Mouse (Mus musculus): ENCODE measurements at regions not wholly inside any gene's neighbourhood (a gene's known extent, or its start where the extent isn't known, plus 50 kb on each side); places are given as distances from the start of the nearest gene placed in this dataset.

DNA sequence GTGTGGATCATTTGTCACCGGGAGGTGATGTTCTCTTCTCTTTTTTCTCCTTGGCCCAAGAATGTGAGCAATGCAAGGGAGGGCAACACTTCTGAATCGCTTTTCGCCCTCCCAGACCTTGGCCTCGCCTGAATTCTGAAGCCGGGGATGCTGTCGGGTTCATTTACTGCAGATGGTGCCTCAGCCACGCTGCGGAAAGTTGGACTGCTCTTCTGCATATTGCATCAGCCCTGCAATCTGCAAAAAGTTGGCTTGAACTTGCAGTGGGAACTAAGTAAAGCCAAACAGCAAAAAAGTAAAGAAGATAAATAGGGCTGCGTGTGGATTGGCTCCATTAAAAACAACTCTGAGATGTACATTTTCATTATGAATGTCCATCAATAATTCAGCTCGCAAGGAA is 55.9 kb upstream of the Dok5 start:
- 66% methylated on average over 10 of the region's 10 CpGs for WGBS
- no peak overlapping the region for H3K4me2 ChIP-seq (replicated peaks; ENCODE audit: low read depth, low read length)
- H3K36me3 ChIP-seq (ENCODE audit: insufficient read depth, low read length) = no peaks in the 10 kb centered on the region
- no peak overlapping the region for H3K27ac ChIP-seq (ENCODE audit: low read length)
- no peak for ATAC-seq (ENCODE audit: low FRiP score, low TSS enrichment)
- H3K4me1 ChIP-seq (ENCODE audit: insufficient read depth, low read length) = no peaks in the 10 kb centered on the region
- no peak overlapping the region for H3K9ac ChIP-seq (replicated peaks; ENCODE audit: low read length)
- peaks cover 6% of the 10 kb centered on the region; the same call in 1 of the 2 replicates for H3K9me3 ChIP-seq (ENCODE audit: low read length)
- no peaks in the 10 kb centered on the region for H3K27me3 ChIP-seq (ENCODE audit: insufficient read depth, low read length)
- H3K4me3 ChIP-seq (ENCODE audit: low read length) = no peak overlapping the region

DNA sequence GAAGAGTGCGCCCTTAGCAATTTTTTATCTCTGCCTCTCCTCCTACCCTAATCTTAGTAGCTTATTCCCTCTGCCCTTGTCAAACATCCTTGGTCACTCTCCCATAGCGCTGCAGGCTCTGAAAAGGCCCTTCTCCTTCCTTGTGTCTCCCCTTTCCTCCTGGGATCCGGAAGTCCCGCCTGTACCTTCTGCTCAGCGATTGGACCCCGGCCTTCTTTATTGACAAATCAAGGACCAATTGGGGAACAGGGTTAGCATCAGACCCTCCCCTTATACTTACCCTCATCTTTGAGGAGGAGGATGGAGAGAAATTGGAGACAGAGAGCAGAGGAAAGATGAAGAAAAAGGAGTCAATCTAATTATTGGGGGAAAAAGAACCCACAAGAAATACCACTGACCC is 57.9 kb upstream of the Dok5 start:
- no peaks in the 10 kb centered on the region for H3K27me3 ChIP-seq (ENCODE audit: insufficient read depth, low read length)
- H3K9me3 ChIP-seq (ENCODE audit: low read length) = peaks cover 6% of the 10 kb centered on the region; the same call in 1 of the 2 replicates
- no peak overlapping the region for H3K4me2 ChIP-seq (replicated peaks; ENCODE audit: low read depth, low read length)
- no peak for ATAC-seq (ENCODE audit: low FRiP score, low TSS enrichment)
- no peak overlapping the region for H3K27ac ChIP-seq (ENCODE audit: low read length)
- H3K4me1 ChIP-seq (ENCODE audit: insufficient read depth, low read length) = no peaks in the 10 kb centered on the region
- 88% methylated on average over 6 of the region's 6 CpGs for WGBS
- no peak overlapping the region for H3K4me3 ChIP-seq (ENCODE audit: low read length)
- no peaks in the 10 kb centered on the region for H3K36me3 ChIP-seq (ENCODE audit: insufficient read depth, low read length)
- no peak overlapping the region for H3K9ac ChIP-seq (replicated peaks; ENCODE audit: low read length)

DNA sequence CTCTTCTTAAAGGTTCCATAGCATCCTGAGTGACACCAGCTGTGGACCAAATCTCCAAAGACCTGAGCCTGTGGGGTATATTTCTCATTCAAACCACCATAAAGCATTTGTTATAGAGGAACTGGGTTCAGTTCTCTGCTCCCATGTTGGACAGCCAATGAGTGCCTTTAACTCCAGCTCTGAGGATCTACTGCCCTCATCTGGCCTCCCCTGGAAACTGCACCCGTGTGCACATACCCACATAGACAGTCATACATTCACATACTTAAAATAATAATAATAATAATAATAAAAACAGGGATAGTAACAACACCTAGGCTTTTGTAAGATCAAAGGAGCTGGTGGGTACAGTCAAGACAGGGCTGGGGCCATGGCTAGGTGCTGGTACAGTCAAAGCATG is 58.8 kb upstream of the Dok5 start:
- H3K4me2 ChIP-seq (replicated peaks; ENCODE audit: low read depth, low read length) = no peak overlapping the region
- peaks cover 6% of the 10 kb centered on the region; the same call in 1 of the 2 replicates for H3K9me3 ChIP-seq (ENCODE audit: low read length)
- H3K4me3 ChIP-seq (ENCODE audit: low read length) = no peak overlapping the region
- H3K27me3 ChIP-seq (ENCODE audit: insufficient read depth, low read length) = no peaks in the 10 kb centered on the region
- H3K4me1 ChIP-seq (ENCODE audit: insufficient read depth, low read length) = no peaks in the 10 kb centered on the region
- no peak overlapping the region for H3K9ac ChIP-seq (replicated peaks; ENCODE audit: low read length)
- no peaks in the 10 kb centered on the region for H3K36me3 ChIP-seq (ENCODE audit: insufficient read depth, low read length)
- WGBS = 81% methylated on average over 1 of the region's 1 CpGs
- no peak overlapping the region for H3K27ac ChIP-seq (ENCODE audit: low read length)
- no peak for ATAC-seq (ENCODE audit: low FRiP score, low TSS enrichment)

DNA sequence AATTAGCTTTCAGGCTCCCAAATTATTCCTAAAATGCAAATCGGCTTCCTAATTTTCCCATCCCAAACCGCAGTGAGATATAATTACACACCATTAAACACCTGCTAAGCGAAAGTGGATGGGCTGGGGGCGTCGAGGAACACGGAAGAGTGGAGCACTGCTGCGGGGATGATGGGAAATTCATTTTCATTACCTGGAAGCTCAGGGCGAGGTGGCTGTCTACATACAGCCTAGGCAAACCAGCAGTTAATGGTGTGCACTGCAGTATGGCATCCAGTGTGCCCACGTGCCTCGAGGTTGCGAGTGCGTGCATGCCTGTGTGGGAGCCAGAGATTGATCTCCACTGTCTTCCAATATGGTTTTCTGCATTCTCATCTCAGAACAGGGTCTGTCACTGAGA is 62.6 kb upstream of the Dok5 start:
- Histone ChIP-seq H3K27ac (ENCODE audit: low read length) (no peak overlapping the region), H3K4me1 (ENCODE audit: insufficient read depth, low read length) (no peaks in the 10 kb centered on the region), H3K4me2 (replicated peaks; ENCODE audit: low read depth, low read length) (no peak overlapping the region), H3K9ac (replicated peaks; ENCODE audit: low read length) (no peak overlapping the region), H3K9me3 (ENCODE audit: low read length) (no peaks in the 10 kb centered on the region), H3K4me3 (ENCODE audit: low read length) (no peak overlapping the region), H3K27me3 (ENCODE audit: insufficient read depth, low read length) (no peaks in the 10 kb centered on the region), H3K36me3 (ENCODE audit: insufficient read depth, low read length) (no peaks in the 10 kb centered on the region)
- 87% methylated on average over 12 of the region's 12 CpGs for WGBS
- ATAC-seq (ENCODE audit: low FRiP score, low TSS enrichment) = no peak

DNA sequence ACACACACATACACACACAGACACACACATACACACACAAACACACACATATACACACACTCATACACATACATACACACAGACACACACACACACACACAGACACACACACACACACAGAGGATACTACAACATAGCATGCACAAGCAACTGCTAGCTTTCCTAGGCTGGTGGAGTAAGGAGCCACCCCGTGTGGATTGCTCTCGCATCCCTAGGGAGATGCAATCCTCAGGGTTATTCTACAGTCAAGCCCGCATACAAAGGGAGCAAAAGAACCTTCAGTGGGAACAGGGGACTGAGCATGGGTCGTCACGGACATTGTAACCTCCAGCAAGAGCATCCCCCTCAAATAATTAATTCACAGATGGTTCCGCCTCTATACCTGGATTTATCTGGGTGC is 63.1 kb upstream of the Dok5 start:
- H3K9me3 ChIP-seq (ENCODE audit: low read length) = no peaks in the 10 kb centered on the region
- no peak overlapping the region for H3K4me2 ChIP-seq (replicated peaks; ENCODE audit: low read depth, low read length)
- no peak overlapping the region for H3K9ac ChIP-seq (replicated peaks; ENCODE audit: low read length)
- H3K4me3 ChIP-seq (ENCODE audit: low read length) = no peak overlapping the region
- ATAC-seq (ENCODE audit: low FRiP score, low TSS enrichment) = no peak
- H3K27me3 ChIP-seq (ENCODE audit: insufficient read depth, low read length) = no peaks in the 10 kb centered on the region
- H3K27ac ChIP-seq (ENCODE audit: low read length) = no peak overlapping the region
- 73% methylated on average over 6 of the region's 6 CpGs for WGBS
- no peaks in the 10 kb centered on the region for H3K36me3 ChIP-seq (ENCODE audit: insufficient read depth, low read length)
- no peaks in the 10 kb centered on the region for H3K4me1 ChIP-seq (ENCODE audit: insufficient read depth, low read length)

DNA sequence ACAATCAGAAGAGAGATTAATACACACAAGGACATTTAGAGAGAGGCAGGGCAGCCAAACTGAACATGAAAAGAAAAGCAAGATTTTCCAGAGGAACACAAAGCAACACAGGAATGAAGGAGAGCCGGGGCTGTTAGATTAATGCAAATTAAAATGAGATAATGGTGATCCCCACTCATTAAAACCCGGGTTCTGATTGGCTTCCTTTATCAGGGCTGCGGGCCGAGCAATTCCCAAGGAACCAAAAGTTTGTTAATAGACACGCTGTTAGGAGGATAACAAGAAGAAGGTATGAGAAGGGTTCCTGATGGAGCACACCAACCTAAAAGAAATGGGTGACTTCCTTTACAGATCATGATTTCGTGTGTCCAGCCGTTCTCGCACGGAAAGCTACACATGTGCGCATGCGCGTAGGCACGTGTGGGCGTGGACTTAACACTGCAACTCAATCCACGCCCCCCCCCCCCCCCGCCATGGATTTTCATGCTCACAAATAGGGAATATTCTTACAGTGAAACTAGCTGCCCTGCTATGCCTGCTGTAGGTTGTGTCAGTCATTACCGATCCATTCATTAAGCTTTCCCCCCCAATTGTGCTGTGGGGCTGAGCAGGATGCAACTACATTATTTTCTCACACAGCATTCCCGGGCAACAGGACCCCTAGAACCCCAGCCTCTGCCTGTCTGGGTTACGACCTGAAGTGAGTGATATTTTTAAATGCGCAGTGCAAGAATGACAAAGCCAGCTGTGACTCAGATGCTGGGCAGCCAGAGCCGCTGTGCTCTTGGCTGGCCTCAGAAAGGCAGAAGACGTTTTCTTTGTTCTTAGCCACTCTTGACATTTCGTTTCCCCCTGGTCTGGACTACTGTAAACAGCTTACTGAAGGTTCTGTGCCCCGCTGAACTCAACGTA is 60.5 kb upstream of the 4930470P17Rik start:
- 82% methylated on average over 25 of the region's 25 CpGs for WGBS
- no peaks in the 10 kb centered on the region for H3K36me3 ChIP-seq (ENCODE audit: insufficient read depth, low read length)
- no peak for ATAC-seq (ENCODE audit: low FRiP score, low TSS enrichment)
- H3K4me3 ChIP-seq (ENCODE audit: low read length) = no peak overlapping the region
- no peak overlapping the region for H3K4me2 ChIP-seq (replicated peaks; ENCODE audit: low read depth, low read length)
- no peak overlapping the region for H3K9ac ChIP-seq (replicated peaks; ENCODE audit: low read length)
- no peaks in the 10 kb centered on the region for H3K4me1 ChIP-seq (ENCODE audit: insufficient read depth, low read length)
- no peak overlapping the region for H3K27ac ChIP-seq (ENCODE audit: low read length)
- no peaks in the 10 kb centered on the region for H3K27me3 ChIP-seq (ENCODE audit: insufficient read depth, low read length)
- no peaks in the 10 kb centered on the region for H3K9me3 ChIP-seq (ENCODE audit: low read length)

DNA sequence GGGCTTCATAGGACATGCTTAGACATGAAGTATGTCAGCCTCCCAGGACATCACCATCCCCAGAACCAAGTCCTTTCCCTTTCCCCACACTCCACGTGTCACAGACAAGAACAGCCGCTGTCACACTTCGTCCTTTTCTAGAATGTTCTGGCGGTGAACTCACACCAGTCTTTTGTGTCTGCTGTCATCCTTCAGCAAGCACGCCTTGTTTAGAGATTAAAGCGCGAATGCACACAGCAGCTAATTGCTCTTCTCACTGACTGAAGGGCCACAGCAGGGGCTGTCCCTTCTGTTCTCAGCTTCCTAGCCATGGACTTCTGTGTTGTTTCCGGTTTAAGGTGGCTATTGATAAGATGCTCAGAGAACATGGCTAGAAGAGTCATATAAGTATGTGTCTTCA is 57.5 kb upstream of the 4930470P17Rik start:
- Histone ChIP-seq H3K27me3 (ENCODE audit: insufficient read depth, low read length) (no peaks in the 10 kb centered on the region), H3K9me3 (ENCODE audit: low read length) (no peaks in the 10 kb centered on the region), H3K27ac (ENCODE audit: low read length) (no peak overlapping the region), H3K36me3 (ENCODE audit: insufficient read depth, low read length) (no peaks in the 10 kb centered on the region), H3K4me3 (ENCODE audit: low read length) (no peak overlapping the region), H3K4me2 (replicated peaks; ENCODE audit: low read depth, low read length) (no peak overlapping the region), H3K9ac (replicated peaks; ENCODE audit: low read length) (no peak overlapping the region), H3K4me1 (ENCODE audit: insufficient read depth, low read length) (no peaks in the 10 kb centered on the region)
- 66% methylated on average over 8 of the region's 8 CpGs for WGBS
- ATAC-seq (ENCODE audit: low FRiP score, low TSS enrichment) = no peak

DNA sequence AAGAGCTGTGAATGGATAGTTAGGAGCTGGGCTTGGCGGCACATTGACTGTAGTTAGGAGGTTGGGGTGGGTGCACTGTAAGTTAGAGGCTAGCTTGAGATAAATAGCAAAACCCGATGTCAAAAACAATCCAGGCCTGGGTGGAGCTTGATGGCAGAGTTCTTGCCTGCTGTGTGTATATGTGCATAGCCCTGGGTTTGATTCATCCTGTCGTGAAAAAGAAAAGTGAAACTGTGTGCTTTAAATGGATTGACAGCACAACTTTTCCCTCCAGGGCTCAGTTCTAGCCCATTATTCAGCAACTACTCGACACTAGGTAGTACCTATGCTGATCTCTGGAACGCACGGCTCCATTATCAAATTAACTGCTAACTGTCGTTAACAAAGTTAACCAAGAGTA is 56.7 kb upstream of the 4930470P17Rik start:
- no peak for ATAC-seq (ENCODE audit: low FRiP score, low TSS enrichment)
- Histone ChIP-seq H3K9ac (replicated peaks; ENCODE audit: low read length) (no peak overlapping the region), H3K27me3 (ENCODE audit: insufficient read depth, low read length) (no peaks in the 10 kb centered on the region), H3K4me1 (ENCODE audit: insufficient read depth, low read length) (no peaks in the 10 kb centered on the region), H3K9me3 (ENCODE audit: low read length) (no peaks in the 10 kb centered on the region), H3K27ac (ENCODE audit: low read length) (no peak overlapping the region), H3K4me3 (ENCODE audit: low read length) (no peak overlapping the region), H3K36me3 (ENCODE audit: insufficient read depth, low read length) (no peaks in the 10 kb centered on the region), H3K4me2 (replicated peaks; ENCODE audit: low read depth, low read length) (no peak overlapping the region)
- 58% methylated on average over 7 of the region's 7 CpGs for WGBS

DNA sequence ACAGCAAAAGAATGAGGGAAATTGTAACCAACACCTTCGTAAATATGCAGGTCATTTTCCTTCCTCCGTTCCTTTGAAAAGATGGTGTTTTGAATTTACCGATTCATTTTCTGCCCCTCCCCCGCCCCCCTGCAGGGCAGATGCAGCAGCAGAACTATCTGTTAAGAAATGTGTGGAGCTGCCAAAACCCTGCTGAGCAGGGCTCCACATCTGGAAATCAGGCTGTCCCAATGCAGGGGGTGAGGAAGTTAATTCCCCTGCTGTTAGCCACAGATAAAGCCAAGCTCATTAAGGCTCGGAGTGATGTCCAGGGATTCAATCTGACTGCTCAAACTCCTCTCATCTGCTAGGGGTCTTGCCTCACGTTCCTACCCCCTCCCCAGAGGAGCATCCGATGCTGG is 56.0 kb upstream of the 4930470P17Rik start:
- H3K27ac ChIP-seq (ENCODE audit: low read length) = no peak overlapping the region
- no peaks in the 10 kb centered on the region for H3K4me1 ChIP-seq (ENCODE audit: insufficient read depth, low read length)
- no peak overlapping the region for H3K4me3 ChIP-seq (ENCODE audit: low read length)
- H3K4me2 ChIP-seq (replicated peaks; ENCODE audit: low read depth, low read length) = no peak overlapping the region
- no peaks in the 10 kb centered on the region for H3K36me3 ChIP-seq (ENCODE audit: insufficient read depth, low read length)
- WGBS = 10% methylated on average over 7 of the region's 7 CpGs
- no peaks in the 10 kb centered on the region for H3K27me3 ChIP-seq (ENCODE audit: insufficient read depth, low read length)
- H3K9me3 ChIP-seq (ENCODE audit: low read length) = no peaks in the 10 kb centered on the region
- 0 out of 2 replicates have a peak overlapping the region, but pooled peaks have one; percentile 11 for H3K9ac ChIP-seq (replicated peaks; ENCODE audit: low read length)
- ATAC-seq (ENCODE audit: low FRiP score, low TSS enrichment) = no peak

DNA sequence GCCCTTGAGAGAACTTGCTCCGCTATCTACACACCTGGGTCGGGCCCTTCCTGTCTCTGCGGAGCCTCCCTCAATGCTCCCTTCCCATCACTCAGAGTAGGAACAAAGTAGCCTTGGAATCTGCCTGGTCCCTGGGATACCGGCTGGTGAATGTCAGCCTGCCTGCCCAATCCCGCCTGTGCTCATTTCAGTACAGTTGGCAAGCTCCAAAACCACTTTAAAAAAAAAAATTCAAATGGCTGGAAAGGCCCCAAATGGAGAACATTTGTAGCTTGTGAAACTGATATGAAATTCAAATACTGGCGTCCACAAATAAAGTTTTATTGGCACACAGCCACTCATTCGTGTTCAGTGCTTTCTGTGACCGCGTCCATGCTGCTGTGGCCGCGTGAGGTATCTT is 50.3 kb upstream of the 4930470P17Rik start:
- Histone ChIP-seq H3K36me3 (ENCODE audit: insufficient read depth, low read length) (no peaks in the 10 kb centered on the region), H3K4me3 (ENCODE audit: low read length) (no peak overlapping the region), H3K9me3 (ENCODE audit: low read length) (peaks cover 5% of the 10 kb centered on the region; the same call in 1 of the 2 replicates), H3K27me3 (ENCODE audit: insufficient read depth, low read length) (0 out of 2 replicates have a peak, but pooled peaks cover 3% of the 10 kb centered on the region), H3K4me1 (ENCODE audit: insufficient read depth, low read length) (no peaks in the 10 kb centered on the region), H3K4me2 (replicated peaks; ENCODE audit: low read depth, low read length) (no peak overlapping the region), H3K9ac (replicated peaks; ENCODE audit: low read length) (no peak overlapping the region), H3K27ac (ENCODE audit: low read length) (no peak overlapping the region)
- 91% methylated on average over 11 of the region's 11 CpGs for WGBS
- no peak for ATAC-seq (ENCODE audit: low FRiP score, low TSS enrichment)

Data from kidney, embryonic 16.5 days (tissue).